Mouse (Mus musculus): ENCODE data around the gene Ndst2. TPM values are rescaled to one million over a fixed set of nuclear protein-coding genes. Genes with fewer than 3 reads are reported as not detected.
A peak's percentile ranks its signal among the peaks of the same experiment; 100 is the strongest.

Gene Ndst2
- total and polyA plus RNA-seq, 3 experiments = 37.1 to 54.0 (median 39.5) TPM

DNA sequence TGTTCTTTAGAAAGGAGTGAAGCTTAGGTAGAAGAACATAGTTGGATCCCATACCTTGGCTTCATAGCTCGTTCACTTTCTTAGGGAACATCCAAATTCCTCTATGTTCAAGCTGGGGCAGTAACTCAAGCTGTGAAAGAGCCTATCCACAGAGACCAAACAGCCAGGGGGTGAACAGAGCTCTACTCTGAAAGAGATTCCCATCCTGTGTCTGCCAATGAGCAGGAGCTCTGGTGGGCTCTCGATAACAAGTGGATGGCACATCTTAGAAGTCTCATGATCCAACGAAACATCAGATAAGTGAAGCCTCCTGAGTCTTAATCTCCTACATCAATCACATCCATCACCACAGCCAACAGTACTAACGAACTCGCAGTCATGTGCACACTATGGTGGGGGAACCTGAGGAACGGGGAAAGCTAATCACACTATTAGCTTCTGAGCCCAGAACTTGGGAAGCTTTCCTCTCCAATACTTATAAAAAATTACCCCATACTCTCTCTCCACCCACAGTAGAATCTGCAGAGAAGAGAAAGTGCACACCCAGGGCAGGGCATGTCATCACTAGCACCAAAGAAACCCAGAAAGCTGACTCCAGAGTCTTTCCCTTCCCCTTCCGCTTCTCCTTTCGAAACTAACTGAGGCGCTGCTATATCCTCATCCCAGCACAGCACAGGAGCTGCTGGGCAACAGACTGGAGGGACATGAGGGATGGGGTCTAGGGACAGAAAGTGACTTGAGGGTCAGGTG lies 3.3 kb downstream of the Ndst2 start (continued):
- TF ChIP-seq RAD21 (IDR thresholded peaks at IDR 0.05; ENCODE audit: low read depth, low read length) = no peak
- no peak; the same call in 1 of the 2 replicates for TF ChIP-seq ZMIZ1 (IDR thresholded peaks at IDR 0.05; ENCODE audit: low read depth, low read length)
- TF ChIP-seq CHD1 (IDR thresholded peaks at IDR 0.05; ENCODE audit: low read depth, low read length) = no peak
- TF ChIP-seq HCFC1 (IDR thresholded peaks at IDR 0.05; ENCODE audit: low read depth, low read length) = peak; percentile 44; the same call in 1 of the 2 replicates
- TF ChIP-seq CTCF (IDR thresholded peaks at IDR 0.05 in 2 of 3, conservative IDR thresholded peaks at IDR 0.05 in 1 of 3; ENCODE audit: control insufficient read depth in 1 of 3, insufficient read depth in 1 of 3, low read depth in 2 of 3, low read length in 3 of 3, poor library complexity in 1 of 3, severe bottlenecking in 1 of 3) = no peak
- peak; percentile 92 for TF ChIP-seq BHLHE40 (IDR thresholded peaks at IDR 0.05; ENCODE audit: borderline replicate concordance, low read depth, low read length)
- no peak for TF ChIP-seq E2F4 (IDR thresholded peaks at IDR 0.05; ENCODE audit: borderline replicate concordance, low read depth, low read length)
- peak; percentile 61; the same call in 1 of the 2 replicates for TF ChIP-seq MEF2A (IDR thresholded peaks at IDR 0.05; ENCODE audit: extremely low read depth, insufficient replicate concordance, low read depth, low read length, poor library complexity, severe bottlenecking)
- TF ChIP-seq TBP (IDR thresholded peaks at IDR 0.05; ENCODE audit: low read depth, low read length) = peak; percentile 49; the same call in 1 of the 2 replicates
- peak; percentile 55 for TF ChIP-seq KAT2A (conservative IDR thresholded peaks at IDR 0.05; ENCODE audit: low read depth, low read length)
- no peak for TF ChIP-seq GABPA (IDR thresholded peaks at IDR 0.05; ENCODE audit: low read depth, low read length)
- peak; percentile 51; the same call in 1 of the 2 replicates for TF ChIP-seq MXI1 (IDR thresholded peaks at IDR 0.05; ENCODE audit: low read depth, low read length)

GRCm38 (mm10) chr14:20729871-20730270 lies 4.5 kb downstream of the Ndst2 start:
- Histone ChIP-seq H3K36me3 (ENCODE audit: control insufficient read depth in 1 of 2, insufficient read depth in 2 of 2, low read length in 2 of 2) (peaks cover 59 to 62% of the 10 kb centered on the region in 2 experiments), H3K4me1 (ENCODE audit: control insufficient read depth in 1 of 2, insufficient read depth in 2 of 2, low read length in 2 of 2) (peaks cover 43 to 48% of the 10 kb centered on the region in 2 experiments), H3K79me2 (ENCODE audit: control insufficient read depth, insufficient read depth, low read length, poor library complexity) (peaks cover 45% of the 10 kb centered on the region), H3K9ac (ENCODE audit: control insufficient read depth, low read depth, low read length, poor library complexity, severe bottlenecking) (peak overlapping the region; percentile 96), H3K27ac (ENCODE audit: control insufficient read depth, low read depth, low read length) (peak overlapping the region; percentile 99), H3K9me3 (replicated peaks; ENCODE audit: insufficient read depth, low read length) (no peaks in the 10 kb centered on the region), H3K4me3 (ENCODE audit: control insufficient read depth in 1 of 2, insufficient read depth in 1 of 2, low read depth in 2 of 2, low read length in 2 of 2) (peak overlapping the region; percentile 34 to 67), H3K27me3 (ENCODE audit: control insufficient read depth in 1 of 2, insufficient read depth in 2 of 2, low read length in 2 of 2) (no peaks in the 10 kb centered on the region)
- TF ChIP-seq TCF12 (IDR thresholded peaks at IDR 0.05; ENCODE audit: low read depth, low read length) (0 out of 2 replicates have a peak, but pooled peaks have one; percentile 6), RCOR1 (IDR thresholded peaks at IDR 0.05; ENCODE audit: low read depth, low read length) (0 out of 2 replicates have a peak, but pooled peaks have one; percentile 4), POLR2A (IDR thresholded peaks at IDR 0.05; ENCODE audit: control insufficient read depth in 1 of 2, insufficient read depth in 1 of 2, low read depth in 1 of 2, low read length in 2 of 2, poor library complexity in 1 of 2) (0 out of 4 replicates have a peak, but pooled peaks of 1 of the 2 experiments have one; percentile 30), KAT2A (conservative IDR thresholded peaks at IDR 0.05; ENCODE audit: low read depth, low read length) (no peak), MAFK (IDR thresholded peaks at IDR 0.05; ENCODE audit: borderline replicate concordance, low read depth, low read length) (no peak), EP300 (IDR thresholded peaks at IDR 0.05; ENCODE audit: low read depth in 1 of 2, low read length in 2 of 2) (no peak), SIN3A (IDR thresholded peaks at IDR 0.05; ENCODE audit: low read length) (no peak), MXI1 (IDR thresholded peaks at IDR 0.05; ENCODE audit: low read depth, low read length) (no peak), ZKSCAN1 (IDR thresholded peaks at IDR 0.05; ENCODE audit: low read depth, low read length) (no peak), MAZ (IDR thresholded peaks at IDR 0.05; ENCODE audit: low read depth, low read length) (no peak), BHLHE40 (IDR thresholded peaks at IDR 0.05; ENCODE audit: borderline replicate concordance, low read depth, low read length) (no peak), E2F4 (IDR thresholded peaks at IDR 0.05; ENCODE audit: borderline replicate concordance, low read depth, low read length) (no peak), ELF1 (IDR thresholded peaks at IDR 0.05; ENCODE audit: low read depth, low read length) (no peak)
- no peak for DNase-seq (ENCODE audit: low read depth, low spot score)
